Mouse (Mus musculus) myocyte (in vitro differentiated cells): ENCODE measurements around the gene Runx3. TPM values are rescaled to one million over a fixed set of nuclear protein-coding genes. Genes with fewer than 3 reads are reported as not detected.
A peak's percentile ranks its signal among the peaks of the same experiment; 100 is the strongest.

Source experiments
- H3K27me3 ChIP-seq: one replicate; pipeline ENCODE4 v1.6.1; 2011; ENCODE audit not compliant: control insufficient read depth, insufficient read depth, insufficient read length
- H3K36me3 ChIP-seq: one replicate; pipeline ENCODE4 v1.6.1; 2011; ENCODE audit not compliant: control insufficient read depth, insufficient read depth
- H3K4me2 ChIP-seq: one replicate; pipeline ENCODE4 v1.6.1; 2011; ENCODE audit warnings: low read depth, control low read depth
- H3K4me3 ChIP-seq: one replicate; pipeline ENCODE4 v1.5.1; 2011; ENCODE audit warnings: mild to moderate bottlenecking, control low read depth, moderate library complexity
- H3K79me2 ChIP-seq: one replicate; pipeline ENCODE4 v1.6.1; 2011; ENCODE audit not compliant: control insufficient read depth, insufficient read depth
- H3ac ChIP-seq: one replicate; pipeline ENCODE4 v1.6.1; 2011; ENCODE audit not compliant: control insufficient read depth, insufficient read length
- CEBPB ChIP-seq: IDR thresholded peaks from 2 replicates; pipeline ENCODE4 v1.6.1; 2011; ENCODE audit warnings: mild to moderate bottlenecking, moderate library complexity; ENCODE audit not compliant: poor library complexity, insufficient read depth, severe bottlenecking
- E2F4 ChIP-seq: IDR thresholded peaks from one replicate; pipeline ENCODE4 v1.6.1; 2011; ENCODE audit warnings: mild to moderate bottlenecking, control low read depth, moderate library complexity; ENCODE audit not compliant: insufficient read depth
- MAX ChIP-seq: IDR thresholded peaks from one replicate; pipeline ENCODE4 v1.6.1; 2011; ENCODE audit warnings: low read depth, mild to moderate bottlenecking, control low read depth
- MYOD1 ChIP-seq, 3 experiments: IDR thresholded peaks; one replicate each; pipeline ENCODE4 v1.6.1; 2011; ENCODE audit warnings: control low read depth in 2 of 3, low read depth in 2 of 3, mild to moderate bottlenecking in 2 of 3, moderate library complexity in 1 of 3; ENCODE audit not compliant: insufficient read length in 2 of 3, control insufficient read depth in 1 of 3
- MYOG ChIP-seq, 3 experiments: IDR thresholded peaks; one replicate each; pipeline ENCODE4 v1.6.1; 2011; ENCODE audit warnings: control low read depth in 2 of 3, low read depth in 2 of 3, mild to moderate bottlenecking in 2 of 3; ENCODE audit not compliant: insufficient read length in 2 of 3, control insufficient read depth in 1 of 3, insufficient read depth in 1 of 3
- POLR2A ChIP-seq: IDR thresholded peaks from one replicate; pipeline ENCODE4 v1.6.1; 2011; ENCODE audit warnings: low read depth, mild to moderate bottlenecking, control low read depth, moderate library complexity; ENCODE audit not compliant: insufficient read length
- POLR2AphosphoS2 ChIP-seq: IDR thresholded peaks from one replicate; pipeline ENCODE4 v1.6.1; 2011; ENCODE audit warnings: low read depth, control low read depth; ENCODE audit not compliant: insufficient read length
- REST ChIP-seq: IDR thresholded peaks from one replicate; pipeline ENCODE4 v1.6.1; 2011; ENCODE audit warnings: mild to moderate bottlenecking, control low read depth, moderate library complexity; ENCODE audit not compliant: insufficient read depth, insufficient read length
- SRF ChIP-seq: IDR thresholded peaks from one replicate; pipeline ENCODE4 v1.6.1; 2011; ENCODE audit warnings: low read depth; ENCODE audit not compliant: control insufficient read depth, insufficient read length
- TCF12 ChIP-seq: IDR thresholded peaks from one replicate; pipeline ENCODE4 v1.6.1; 2011; ENCODE audit warnings: mild to moderate bottlenecking, control low read depth; ENCODE audit not compliant: poor library complexity, insufficient read depth, severe bottlenecking
- TCF3 ChIP-seq: IDR thresholded peaks from one replicate; pipeline ENCODE4 v1.6.1; 2011; ENCODE audit warnings: low read depth, control low read depth; ENCODE audit not compliant: insufficient read length
- USF1 ChIP-seq: IDR thresholded peaks from one replicate; pipeline ENCODE4 v1.6.1; 2011; ENCODE audit warnings: low read depth, mild to moderate bottlenecking, control low read depth, moderate library complexity
- polyA plus RNA-seq: library from polyadenylated mRNA; unstranded; fragments of >200 nt; fragmentation: generic; extraction: Trizol; gene quantifications from one replicate; pipeline ENCODE4 v1.2.1, GENCODE M21; 2012; ENCODE audit warnings: missing spikeins

Gene Runx3
- polyA plus RNA-seq, 1 experiment, result 19.6 TPM

- Histone ChIP-seq H3K27me3 (no peaks in the 10 kb centered on the region), H3K79me2 (no peaks in the 10 kb centered on the region), H3K4me3 (no peak overlapping the region), H3K36me3 (no peaks in the 10 kb centered on the region), H3K4me2 (no peak overlapping the region), H3ac (no peak overlapping the region)
- no peak for TF ChIP-seq CEBPB
Observed at GRCm38 (mm10) chr4:135115426-135116170, 4.9 kb upstream of the Runx3 start.

GRCm38 (mm10) chr4:135116391-135116790 lies 4.1 kb upstream of the Runx3 start:
- no peaks in the 10 kb centered on the region for H3K79me2 ChIP-seq
- no peak overlapping the region for H3ac ChIP-seq
- H3K4me2 ChIP-seq, result no peak overlapping the region
- H3K27me3 ChIP-seq, result no peaks in the 10 kb centered on the region
- H3K36me3 ChIP-seq, result no peaks in the 10 kb centered on the region
- H3K4me3 ChIP-seq, result no peak overlapping the region
- TF ChIP-seq SRF (no peak), E2F4 (no peak), POLR2AphosphoS2 (no peak), MYOG (IDR thresholded peaks at IDR 0.05; ENCODE audit: control insufficient read depth in 1 of 3, insufficient read depth in 1 of 3, insufficient read length in 2 of 3, low read depth in 2 of 3) (no peak), REST (no peak), TCF3 (no peak), TCF12 (no peak), USF1 (no peak), MYOD1 (IDR thresholded peaks at IDR 0.05; ENCODE audit: control insufficient read depth in 1 of 3, insufficient read length in 2 of 3, low read depth in 2 of 3) (no peak), MAX (no peak)

- Histone ChIP-seq H3K4me2 (no peak overlapping the region), H3K4me3 (no peak overlapping the region), H3K79me2 (peaks cover 3% of the 10 kb centered on the region), H3K27me3 (no peaks in the 10 kb centered on the region), H3ac (no peak overlapping the region), H3K36me3 (no peaks in the 10 kb centered on the region)
- TF ChIP-seq TCF12, result no peak
Observed at GRCm38 (mm10) chr4:135117846-135118245, 2.6 kb upstream of the Runx3 start.

GRCm38 (mm10) chr4:135118855-135119474 lies 1.5 kb upstream of the Runx3 start:
- TF ChIP-seq MYOD1 (IDR thresholded peaks at IDR 0.05; ENCODE audit: control insufficient read depth in 1 of 3, insufficient read length in 2 of 3, low read depth in 2 of 3) (no peak), SRF (no peak), POLR2A (no peak), CEBPB (peak; percentile 90), E2F4 (no peak), TCF12 (no peak)
- peak overlapping the region; percentile 81 for H3K4me2 ChIP-seq
- H3K36me3 ChIP-seq, result no peaks in the 10 kb centered on the region
- no peak overlapping the region for H3ac ChIP-seq
- H3K79me2 ChIP-seq, result peaks cover 3% of the 10 kb centered on the region
- H3K27me3 ChIP-seq, result no peaks in the 10 kb centered on the region
- H3K4me3 ChIP-seq, result no peak overlapping the region

- no peak overlapping the region for H3K4me3 ChIP-seq
- TF ChIP-seq MYOD1 (IDR thresholded peaks at IDR 0.05; ENCODE audit: control insufficient read depth in 1 of 3, insufficient read length in 2 of 3, low read depth in 2 of 3) (no peak), SRF (no peak)
Observed at GRCm38 (mm10) chr4:135123721-135124120, 3.3 kb downstream of the Runx3 start.

GRCm38 (mm10) chr4:135124732-135125131 lies 4.3 kb downstream of the Runx3 start:
- Histone ChIP-seq H3K79me2 (peaks cover 3% of the 10 kb centered on the region), H3K27me3 (no peaks in the 10 kb centered on the region), H3K4me3 (no peak overlapping the region), H3K4me2 (no peak overlapping the region), H3K36me3 (no peaks in the 10 kb centered on the region), H3ac (no peak overlapping the region)
- TF ChIP-seq POLR2A, result no peak
- no peak for TF ChIP-seq TCF12

More at GRCm38 (mm10) chr4:135123721-135124120, 3.3 kb downstream of the Runx3 start:
- Histone ChIP-seq H3K36me3 (no peaks in the 10 kb centered on the region), H3K27me3 (no peaks in the 10 kb centered on the region), H3ac (no peak overlapping the region), H3K79me2 (peaks cover 3% of the 10 kb centered on the region), H3K4me2 (no peak overlapping the region)
